Mouse (Mus musculus) embryonic fibroblast, embryonic 13.5 days (primary cell): Measurements from ENCODE around the gene Hba-x. TPM values are rescaled to one million over a fixed set of nuclear protein-coding genes. Genes with fewer than 3 reads are reported as not detected.

Source experiments
- H3K27ac ChIP-seq: 2 replicates; pipeline ENCODE4 v1.5.1; 2012; ENCODE audit warnings: low read length, control low read depth, inconsistent platforms; ENCODE audit not compliant: insufficient read depth
- H3K4me1 ChIP-seq: 2 replicates; pipeline ENCODE4 v1.6.1; 2011; ENCODE audit warnings: low read length; ENCODE audit not compliant: control insufficient read depth, insufficient read depth
- H3K4me3 ChIP-seq: 2 replicates; pipeline ENCODE4 v1.5.1; 2011; ENCODE audit warnings: mild to moderate bottlenecking, control low read depth, low read length; ENCODE audit not compliant: insufficient read depth
- CTCF ChIP-seq: IDR thresholded peaks from 2 replicates; pipeline ENCODE4 v1.5.1; 2011; ENCODE audit warnings: mild to moderate bottlenecking, control low read depth, low read length, moderate library complexity, borderline replicate concordance; ENCODE audit not compliant: insufficient read depth
- POLR2A ChIP-seq: IDR thresholded peaks from 2 replicates; pipeline ENCODE4 v1.6.1; 2011; ENCODE audit warnings: low read depth, mild to moderate bottlenecking, control low read depth, low read length, moderate library complexity
- polyA plus RNA-seq: library from polyadenylated mRNA; stranded (reverse); fragments of >200 nt; gene quantifications from 2 replicates; pipeline ENCODE4 v1.2.4, GENCODE M21; 2011; ENCODE audit warnings: low read depth; ENCODE audit not compliant: missing spikeins, insufficient read length

Gene Hba-x
- polyA plus RNA-seq, 1 experiment: not detected

- no peak overlapping the region for H3K27ac ChIP-seq
- no peak overlapping the region for H3K4me3 ChIP-seq
- H3K4me1 ChIP-seq: no peaks in the 10 kb centered on the region
- TF ChIP-seq CTCF (no peak), POLR2A (no peak)
These were observed 40.1 kb upstream of the Hba-x start for GRCm38 (mm10) chr11:32236132-32236531.

GRCm38 (mm10) chr11:32236712-32237410 is 39.3 kb upstream of the Hba-x start:
- no peak overlapping the region for H3K27ac ChIP-seq
- no peak overlapping the region for H3K4me3 ChIP-seq
- no peaks in the 10 kb centered on the region for H3K4me1 ChIP-seq
- peak; percentile 34; the same call in 1 of the 2 replicates for TF ChIP-seq CTCF
- TF ChIP-seq POLR2A: no peak

GRCm38 (mm10) chr11:32237411-32237795 is 38.8 kb upstream of the Hba-x start:
- H3K4me1 ChIP-seq: no peaks in the 10 kb centered on the region
- H3K4me3 ChIP-seq: no peak overlapping the region
- H3K27ac ChIP-seq: no peak overlapping the region
- TF ChIP-seq CTCF (no peak), POLR2A (no peak)

GRCm38 (mm10) chr11:32238093-32238860 is 37.9 kb upstream of the Hba-x start:
- no peak overlapping the region for H3K4me3 ChIP-seq
- peak; percentile 94 for TF ChIP-seq CTCF
- no peak for TF ChIP-seq POLR2A
- H3K4me1 ChIP-seq: no peaks in the 10 kb centered on the region
- H3K27ac ChIP-seq: no peak overlapping the region

GRCm38 (mm10) chr11:32241391-32241790 is 34.8 kb upstream of the Hba-x start:
- H3K4me3 ChIP-seq: no peak overlapping the region

GRCm38 (mm10) chr11:32242209-32242608 is 34.0 kb upstream of the Hba-x start:
- Histone ChIP-seq H3K4me3 (no peak overlapping the region), H3K4me1 (no peaks in the 10 kb centered on the region), H3K27ac (no peak overlapping the region)
- TF ChIP-seq CTCF (no peak), POLR2A (no peak)

More at GRCm38 (mm10) chr11:32241391-32241790, 34.8 kb upstream of the Hba-x start:
- H3K4me1 ChIP-seq: no peaks in the 10 kb centered on the region
- H3K27ac ChIP-seq: no peak overlapping the region
- no peak for TF ChIP-seq CTCF
- no peak for TF ChIP-seq POLR2A

GRCm38 (mm10) chr11:32243205-32243955 is 32.8 kb upstream of the Hba-x start:
- Histone ChIP-seq H3K4me1 (no peaks in the 10 kb centered on the region), H3K27ac (no peak overlapping the region), H3K4me3 (no peak overlapping the region)
- TF ChIP-seq CTCF: no peak

- Histone ChIP-seq H3K27ac (no peak overlapping the region), H3K4me1 (no peaks in the 10 kb centered on the region), H3K4me3 (no peak overlapping the region)
- TF ChIP-seq CTCF (no peak), POLR2A (no peak)
These were observed 32.1 kb upstream of the Hba-x start for GRCm38 (mm10) chr11:32244064-32244463.

- TF ChIP-seq POLR2A: no peak
- H3K4me3 ChIP-seq: no peak overlapping the region
- no peaks in the 10 kb centered on the region for H3K4me1 ChIP-seq
- H3K27ac ChIP-seq: no peak overlapping the region
These were observed 31.6 kb upstream of the Hba-x start for GRCm38 (mm10) chr11:32244617-32245016.
